Mouse (Mus musculus) macrophage (primary cell): ENCODE results near the gene Zpbp. TPM values are rescaled to one million over a fixed set of nuclear protein-coding genes. Genes with fewer than 3 reads are reported as not detected.

Experiments used
- H3K27ac ChIP-seq: fragments of 350-480 bp; formaldehyde crosslinking; 2 replicates; pipeline ENCODE4 v1.9.0; 2021
- H3K36me3 ChIP-seq: fragments of 350-480 bp; formaldehyde crosslinking; 2 replicates; pipeline ENCODE4 v1.9.0; 2021; ENCODE audit errors: inconsistent target
- H3K4me3 ChIP-seq: fragments of 350-480 bp; formaldehyde crosslinking; 2 replicates; pipeline ENCODE4 v1.9.0; 2021; ENCODE audit errors: inconsistent target
- H3K79me2 ChIP-seq: fragments of 350-480 bp; formaldehyde crosslinking; 2 replicates; pipeline ENCODE4 v1.9.0; 2021; ENCODE audit errors: inconsistent target
- WGBS: methylation state at CpG from one replicate; pipeline ENCODE4 v1.1.7; 2026; ENCODE audit warnings: inconsistent platforms; ENCODE audit not compliant: missing documents; 5-methylcytosine and 5-hydroxymethylcytosine counted together
- polyA plus RNA-seq: library from polyadenylated mRNA; stranded (reverse); fragments of 250-400 nt; gene quantifications from 3 replicates; pipeline ENCODE4 v1.2.4, GENCODE M21; 2018; ENCODE audit warnings: inconsistent platforms
- total RNA-seq, 78 experiments: library from RNA; depleted of rRNA; stranded (reverse); fragments of 250-400 nt; gene quantifications; 1 replicate in 9 of 78; 2 replicates in 24 of 78; 3 replicates in 43 of 78; 4 replicates in 2 of 78; pipeline ENCODE4 v1.2.4; 2018; ENCODE audit warnings: inconsistent platforms in 56 of 78

Zpbp gene
- under 1 TPM in 17 of 26 experiments, not detected in 9; 0.17 to 0.61 (median 0.26) TPM for total RNA-seq (2018; cell fraction: chromatin; rRNA removed)
- under 1 TPM; 0.03 to 0.29 (median 0.10) TPM for total RNA-seq (2018; cell fraction: cytosol; rRNA removed)
- under 1 TPM in 18 of 26 experiments, not detected in 8; 0.12 to 0.94 (median 0.22) TPM for total RNA-seq (2018; cell fraction: nucleus; rRNA removed)
- polyA plus RNA-seq: 0.10 to 0.17 TPM (median 0.15 TPM) in 3 replicates

DNA sequence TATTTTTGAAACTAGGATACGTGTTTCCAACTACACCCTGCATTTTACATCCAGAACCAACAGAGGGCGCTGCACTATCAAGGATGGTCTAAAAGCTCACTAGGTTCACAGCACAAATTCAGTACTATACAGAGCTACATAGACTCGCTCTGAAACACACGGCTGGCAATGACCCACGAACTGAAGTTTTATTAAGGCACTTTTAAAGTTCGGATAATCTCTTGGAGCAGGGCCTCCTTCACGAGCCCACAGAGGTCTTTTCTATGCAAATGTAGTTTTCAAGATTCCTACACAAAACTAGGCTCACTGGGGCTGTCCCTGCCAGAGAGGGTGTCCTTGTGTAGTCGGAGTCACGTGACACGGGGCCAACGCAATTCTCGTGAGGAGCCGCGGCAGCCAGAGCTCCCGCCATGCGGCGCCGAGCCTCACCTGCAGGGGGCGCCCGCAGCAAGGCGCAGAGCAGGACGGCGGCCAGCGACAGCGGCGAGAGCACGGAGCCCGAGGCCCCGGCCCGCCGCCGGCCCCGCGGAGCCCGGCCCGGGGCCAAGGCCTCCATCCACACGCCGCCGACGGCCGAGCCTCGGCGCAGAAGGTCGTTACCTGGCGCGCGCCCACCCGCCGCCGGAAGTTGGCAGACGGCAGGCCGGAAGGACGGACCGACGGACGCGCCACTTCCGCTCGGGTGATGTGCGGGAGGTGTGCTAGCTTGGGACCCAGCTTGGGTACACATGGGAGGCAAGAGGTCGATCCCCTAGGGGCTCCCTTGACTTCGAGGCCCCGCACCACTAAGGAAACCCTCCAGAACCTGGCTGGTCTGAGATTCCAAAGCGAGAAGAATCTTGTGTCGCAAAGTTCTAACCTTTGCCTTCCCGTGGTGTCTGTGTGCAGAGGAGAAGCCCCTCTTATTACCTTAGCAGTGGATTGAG, at the start of gene Zpbp, which contains the start of gene Spata48:
Gene Zpbp, minus strand, starts transcription at position 774 of the 926 bp plus-strand sequence.
Gene Spata48, plus strand, starts transcription at position 460 of the 926 bp plus-strand sequence.
- H3K79me2 ChIP-seq: no peaks in the 10 kb centered on the region
- WGBS: under 1% methylated on average over 66 of the region's 66 CpGs

DNA sequence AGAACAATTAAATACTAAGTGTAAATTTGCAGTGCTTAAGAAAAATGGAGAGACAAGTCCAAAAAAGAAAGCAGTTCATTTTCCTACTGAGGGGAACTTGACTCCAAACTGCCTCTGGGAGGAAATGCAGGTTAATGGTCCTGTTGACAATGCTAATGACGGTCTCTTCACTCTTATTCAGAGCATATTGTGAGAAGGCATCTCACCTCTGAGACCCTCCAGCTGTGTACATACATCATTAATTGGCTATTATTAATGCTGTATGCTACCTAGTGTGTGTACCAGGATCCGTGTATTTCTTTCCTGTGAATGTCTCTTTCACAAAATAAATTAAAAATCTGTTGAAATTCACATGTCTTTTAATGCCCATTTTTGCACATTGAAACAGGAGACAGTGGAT, 47.2 kb upstream of the Zpbp start:
- H3K79me2 ChIP-seq: no peaks in the 10 kb centered on the region
- no peak overlapping the region for H3K4me3 ChIP-seq
- H3K27ac ChIP-seq: no peak overlapping the region
- H3K36me3 ChIP-seq: no peaks in the 10 kb centered on the region
- WGBS: 88% methylated on average over 2 of the region's 2 CpGs

More for the DNA sequence above, at the start of gene Zpbp, which contains the start of gene Spata48:
- no peaks in the 10 kb centered on the region for H3K36me3 ChIP-seq
- H3K4me3 ChIP-seq: peak within 1 kb of the TSS; percentile 76
- peak within 1 kb of the TSS; percentile 63 for H3K27ac ChIP-seq

GRCm38 (mm10) chr11:11506187-11506586, 44.0 kb upstream of the Zpbp start:
- Histone ChIP-seq H3K79me2 (no peaks in the 10 kb centered on the region), H3K27ac (no peak overlapping the region), H3K36me3 (no peaks in the 10 kb centered on the region), H3K4me3 (no peak overlapping the region)
- whole genome bisulfite sequencing: 94% methylated on average over 2 of the region's 2 CpGs

DNA sequence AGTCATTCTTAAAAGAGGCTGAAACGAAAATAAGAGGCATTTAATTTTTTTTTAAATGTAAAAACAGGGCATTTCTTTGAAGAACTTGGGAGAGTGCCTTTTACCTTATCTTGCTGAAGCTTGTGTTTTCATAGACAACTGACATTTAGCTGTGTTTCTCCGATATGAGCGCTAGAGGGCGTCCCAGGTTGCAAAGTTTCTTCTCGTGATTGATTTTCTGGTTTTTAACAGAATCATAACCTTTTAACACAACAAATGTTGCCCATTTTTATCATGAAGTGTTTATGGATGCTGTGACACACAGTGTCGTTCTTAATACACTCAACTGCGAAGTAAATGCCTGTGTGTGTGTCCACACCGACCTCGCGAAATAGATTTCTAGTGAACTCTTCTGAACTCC, 37.7 kb upstream of the Zpbp start:
- H3K36me3 ChIP-seq: no peaks in the 10 kb centered on the region
- H3K4me3 ChIP-seq: no peak overlapping the region
- no peaks in the 10 kb centered on the region for H3K79me2 ChIP-seq
- whole genome bisulfite sequencing: 26% methylated on average over 9 of the region's 10 CpGs
- H3K27ac ChIP-seq: no peak overlapping the region

GRCm38 (mm10) chr11:11495697-11496096, 33.5 kb upstream of the Zpbp start:
- Histone ChIP-seq H3K79me2 (no peaks in the 10 kb centered on the region), H3K36me3 (no peaks in the 10 kb centered on the region), H3K27ac (no peak overlapping the region), H3K4me3 (no peak overlapping the region)
- WGBS: 72% methylated on average over 2 of the region's 2 CpGs

DNA sequence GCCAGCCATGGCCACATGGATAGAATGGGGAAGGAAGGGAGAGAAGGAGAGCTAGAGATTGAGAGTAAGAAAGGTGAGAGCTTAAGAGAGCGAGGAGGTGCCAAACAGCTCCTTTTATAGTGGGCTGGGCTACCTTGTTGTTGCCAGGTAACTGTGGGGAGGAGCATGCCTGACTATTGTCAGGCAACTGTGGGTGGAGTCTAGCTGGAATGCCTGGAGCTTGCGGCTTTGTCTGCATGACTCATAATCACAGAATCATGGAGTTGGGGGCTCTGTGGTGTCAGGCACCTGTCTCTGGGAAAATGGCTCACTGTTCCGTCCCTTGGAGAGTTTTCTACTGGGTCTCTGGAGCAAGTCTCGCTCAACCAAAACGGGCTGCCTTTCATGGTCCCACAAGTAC, 29.8 kb upstream of the Zpbp start:
- H3K79me2 ChIP-seq: no peaks in the 10 kb centered on the region
- WGBS: 92% methylated on average over 5 of the region's 5 CpGs
- H3K4me3 ChIP-seq: no peak overlapping the region
- H3K36me3 ChIP-seq: no peaks in the 10 kb centered on the region
- no peak overlapping the region for H3K27ac ChIP-seq

- Histone ChIP-seq H3K4me3 (no peak overlapping the region), H3K36me3 (no peaks in the 10 kb centered on the region), H3K27ac (no peak overlapping the region), H3K79me2 (no peaks in the 10 kb centered on the region)
- 47% methylated on average over 8 of the region's 8 CpGs for WGBS
These were observed 22.2 kb upstream of the Zpbp start for GRCm38 (mm10) chr11:11484378-11484777.

DNA sequence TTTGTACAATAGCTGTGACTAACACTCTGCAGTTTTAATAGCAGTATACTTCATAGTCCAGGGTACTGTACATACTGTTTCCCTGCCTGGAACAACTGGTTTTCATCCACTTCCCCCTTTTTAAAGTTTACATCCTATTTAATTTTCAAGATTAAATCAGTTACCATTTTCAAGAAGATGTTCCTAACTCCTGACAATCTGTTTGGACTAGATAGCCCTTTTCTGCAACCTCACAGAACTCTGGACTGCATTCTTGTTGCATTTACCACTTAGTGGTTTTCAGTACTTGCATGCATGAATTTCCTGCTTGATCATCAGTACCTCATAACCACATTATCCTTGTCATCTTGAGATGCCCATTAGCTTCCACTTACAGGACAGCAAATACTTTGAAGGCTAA, 6.7 kb upstream of the Zpbp start:
- Histone ChIP-seq H3K4me3 (no peak overlapping the region), H3K79me2 (no peaks in the 10 kb centered on the region), H3K36me3 (no peaks in the 10 kb centered on the region), H3K27ac (no peak overlapping the region)

DNA sequence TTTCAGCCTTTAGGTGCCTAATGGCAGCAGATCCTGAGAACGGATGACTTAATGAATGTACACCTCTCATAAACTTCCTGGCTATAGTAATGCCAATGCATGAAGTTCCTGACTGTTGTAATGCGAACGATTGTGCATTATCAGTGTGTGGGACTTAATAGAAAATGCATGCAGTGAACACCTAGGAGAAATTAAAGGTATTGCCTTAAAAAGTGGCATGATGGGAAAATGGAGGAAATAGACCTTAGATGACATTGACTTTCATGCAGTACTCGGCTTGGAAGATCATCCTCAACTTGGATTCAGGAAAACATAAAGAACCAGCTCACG, 318 bp upstream of the Zpbp start:
- Histone ChIP-seq H3K36me3 (no peaks in the 10 kb centered on the region), H3K27ac (peak overlapping the region; percentile 42; the same call in 1 of the 2 replicates), H3K79me2 (no peaks in the 10 kb centered on the region), H3K4me3 (peak overlapping the region; percentile 76)
- WGBS: 61% methylated on average over 5 of the region's 5 CpGs

- 27% methylated on average over 2 of the region's 2 CpGs for WGBS
- no peaks in the 10 kb centered on the region for H3K79me2 ChIP-seq
- H3K27ac ChIP-seq: no peak overlapping the region
- no peak overlapping the region for H3K4me3 ChIP-seq
- H3K36me3 ChIP-seq: no peaks in the 10 kb centered on the region
These were observed 7.2 kb downstream of the Zpbp start for GRCm38 (mm10) chr11:11455037-11455436.

- no peaks in the 10 kb centered on the region for H3K36me3 ChIP-seq
- H3K27ac ChIP-seq: no peak overlapping the region
- no peak overlapping the region for H3K4me3 ChIP-seq
- no peaks in the 10 kb centered on the region for H3K79me2 ChIP-seq
- WGBS: 29% methylated on average over 2 of the region's 2 CpGs
These were observed 44.9 kb downstream of the Zpbp start for GRCm38 (mm10) chr11:11417356-11417755.

GRCm38 (mm10) chr11:11414188-11414587, 48.0 kb downstream of the Zpbp start:
- WGBS: 89% methylated on average over 5 of the region's 5 CpGs
- H3K36me3 ChIP-seq: no peaks in the 10 kb centered on the region
- H3K27ac ChIP-seq: no peak overlapping the region
- no peaks in the 10 kb centered on the region for H3K79me2 ChIP-seq
- no peak overlapping the region for H3K4me3 ChIP-seq

DNA sequence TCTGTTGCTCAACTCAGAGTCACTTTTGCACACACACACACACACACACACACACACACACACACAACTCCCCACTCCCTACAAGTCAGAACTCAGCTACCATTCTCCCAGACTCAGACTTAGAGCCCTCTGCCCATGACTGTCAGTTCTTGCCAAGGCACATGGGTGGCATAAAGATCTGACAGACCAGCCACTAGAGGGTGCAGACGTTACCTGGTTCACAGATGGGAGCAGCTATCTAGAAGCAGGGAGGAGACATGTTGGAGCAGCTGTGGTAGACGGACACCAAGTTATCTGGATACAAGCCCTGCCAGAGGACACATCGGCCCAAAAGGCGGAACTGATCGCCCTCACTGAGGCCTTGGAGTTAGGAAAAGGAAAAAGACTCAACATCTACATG, 67.5 kb downstream of the Zpbp start:
- WGBS: 88% methylated on average over 5 of the region's 5 CpGs
- no peak overlapping the region for H3K27ac ChIP-seq

GRCm38 (mm10) chr11:11393164-11393563, 69.0 kb downstream of the Zpbp start:
- Histone ChIP-seq H3K79me2 (no peaks in the 10 kb centered on the region), H3K4me3 (no peak overlapping the region), H3K27ac (no peak overlapping the region), H3K36me3 (no peaks in the 10 kb centered on the region)
- WGBS: 93% methylated on average over 9 of the region's 10 CpGs

More for the DNA sequence above, 67.5 kb downstream of the Zpbp start:
- no peaks in the 10 kb centered on the region for H3K36me3 ChIP-seq
- H3K4me3 ChIP-seq: no peak overlapping the region
- H3K79me2 ChIP-seq: no peaks in the 10 kb centered on the region

GRCm38 (mm10) chr11:11371305-11371704, 90.9 kb downstream of the Zpbp start:
- Histone ChIP-seq H3K4me3 (no peak overlapping the region), H3K36me3 (no peaks in the 10 kb centered on the region), H3K79me2 (no peaks in the 10 kb centered on the region), H3K27ac (no peak overlapping the region)
- 50% methylated on average over 5 of the region's 5 CpGs for WGBS
